Mouse (Mus musculus) adrenal gland (tissue): ENCODE results near the gene Klf4.

Experiments used
- intact Hi-C: fragments of 180-260 bp; cut with DNase I; formaldehyde crosslinking; loops from one replicate; pipeline ENCODE4 v1.15.1; 2025

The Klf4 gene

DNA sequence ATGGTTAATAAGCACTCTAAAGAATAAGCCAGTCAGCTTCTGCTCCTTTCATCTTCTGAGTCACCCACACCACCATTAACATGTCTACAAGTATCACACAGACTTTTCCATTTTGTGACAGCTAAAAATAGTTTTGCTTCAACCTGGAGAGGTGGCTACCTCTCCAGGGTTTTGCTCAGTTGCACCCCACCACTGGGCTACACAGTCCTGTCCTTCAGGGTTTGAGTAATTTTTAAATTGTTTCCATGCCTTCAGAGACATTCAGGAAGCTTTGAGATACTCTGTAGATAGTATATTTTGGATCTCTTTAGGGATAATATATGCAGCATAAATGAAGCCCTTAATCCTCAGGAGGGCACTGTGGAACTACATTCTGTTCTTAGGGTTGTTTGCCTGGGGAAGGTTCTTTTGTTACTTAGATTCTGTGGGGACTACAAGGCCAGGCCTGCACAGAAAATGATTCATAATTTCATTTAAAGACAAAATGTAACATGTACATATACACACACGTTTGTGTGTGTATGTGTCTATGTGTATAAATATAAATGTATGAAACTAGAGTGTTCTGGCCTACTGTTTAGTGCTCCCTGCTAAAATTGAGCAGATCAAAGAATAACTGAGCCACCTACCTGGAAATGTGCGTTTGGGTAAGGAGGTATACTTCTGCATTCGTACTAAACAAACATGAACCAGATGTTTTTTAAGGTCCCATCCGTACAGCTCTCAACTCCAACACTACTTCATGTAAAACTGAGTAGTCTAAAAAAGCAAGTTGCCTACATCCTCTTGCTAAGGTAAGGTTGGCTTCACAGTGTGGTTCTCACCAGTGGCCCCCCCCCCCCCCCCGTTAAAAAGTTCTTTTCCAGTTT, 5.8 kb downstream of the Klf4 start:
- intact Hi-C loops = no loop called here

DNA sequence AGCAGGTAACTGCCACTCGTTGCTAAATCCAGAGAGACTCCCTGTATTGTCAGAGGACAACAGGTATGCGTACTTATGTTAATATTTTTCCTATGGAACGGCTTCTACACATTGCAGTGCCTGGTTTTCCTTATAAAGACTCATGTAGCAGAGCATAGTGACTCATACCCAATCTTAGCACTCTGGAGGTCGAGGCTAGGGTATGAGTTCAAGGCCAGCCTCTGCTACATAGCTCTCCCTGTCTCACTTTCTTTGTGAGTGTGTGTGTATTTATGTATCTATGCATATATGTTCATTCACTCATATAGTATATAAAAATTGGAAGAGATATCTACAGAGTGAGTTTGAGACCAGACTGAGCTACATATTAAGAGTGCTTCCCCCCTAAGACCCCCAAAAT, 8.3 kb downstream of the Klf4 start:
- intact Hi-C loops = no loop called here

DNA sequence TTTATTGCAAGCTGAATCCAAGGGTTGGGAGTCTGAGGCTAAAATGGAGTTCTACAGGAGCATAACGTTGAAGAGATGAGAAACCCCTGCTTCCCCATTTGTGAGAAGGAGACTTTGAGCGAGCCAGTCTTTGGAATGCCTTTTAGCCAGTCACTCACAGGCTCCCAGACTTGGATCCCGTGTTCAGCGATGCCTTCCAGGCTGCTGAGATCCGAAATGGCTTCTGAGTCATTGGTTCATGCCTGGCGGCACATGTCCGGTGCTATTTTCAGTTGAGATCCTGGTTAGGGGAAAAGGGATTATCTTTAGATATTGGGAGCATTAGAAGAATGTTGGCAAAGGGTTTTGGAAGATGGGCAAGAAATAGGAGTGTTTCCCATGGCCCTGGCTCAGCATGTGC, 14.8 kb downstream of the Klf4 start:
- intact Hi-C loops = no loop called here

DNA sequence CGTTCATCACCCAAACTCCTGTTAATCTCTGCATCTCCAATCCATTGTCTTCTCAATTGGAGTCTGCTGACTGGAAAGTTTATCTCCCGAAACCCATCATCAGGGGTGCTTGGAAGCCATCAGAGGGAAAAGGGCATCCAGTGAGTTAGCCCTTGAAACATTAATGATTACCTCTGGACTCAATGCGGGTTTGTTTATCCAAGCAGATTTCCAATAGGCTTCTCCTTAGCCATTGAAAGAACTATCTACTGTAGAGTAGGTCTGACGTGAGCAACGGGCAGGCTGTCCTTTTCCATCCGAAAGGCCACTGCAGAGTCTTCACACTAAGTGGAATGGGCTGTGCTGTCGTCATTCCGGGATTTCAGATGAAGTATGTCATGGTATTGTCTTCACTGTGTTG, 16.2 kb downstream of the Klf4 start:
- intact Hi-C loops = no loop called here

DNA sequence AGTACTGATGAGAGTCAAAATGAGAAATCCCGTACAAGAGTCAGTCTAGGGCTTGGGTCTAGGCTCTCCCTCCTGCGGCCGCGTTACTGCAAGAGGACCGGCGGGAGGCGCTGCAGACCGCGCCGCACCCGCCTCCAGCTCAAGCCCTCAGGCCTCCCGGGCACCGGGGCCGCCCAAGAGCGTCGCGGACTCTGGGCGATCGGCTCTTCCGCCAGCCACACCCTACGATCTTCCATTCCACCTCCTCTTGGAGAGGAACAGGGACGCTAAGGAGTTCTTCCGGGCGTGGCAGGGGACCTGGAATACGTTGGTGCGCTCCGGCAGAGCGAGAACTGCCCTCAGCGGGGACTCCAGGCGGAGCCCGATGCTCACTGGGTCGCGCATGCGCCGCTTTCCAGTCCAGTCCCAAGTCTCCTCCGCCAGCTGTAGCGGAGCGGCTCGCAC, 17.5 kb downstream of the Klf4 start:
- intact Hi-C loops = loop anchor here (2.0 to 5.0 kb wide), 4 partner anchors 708 to 1173 kb away; no protein-coding TSS in a partner anchor

DNA sequence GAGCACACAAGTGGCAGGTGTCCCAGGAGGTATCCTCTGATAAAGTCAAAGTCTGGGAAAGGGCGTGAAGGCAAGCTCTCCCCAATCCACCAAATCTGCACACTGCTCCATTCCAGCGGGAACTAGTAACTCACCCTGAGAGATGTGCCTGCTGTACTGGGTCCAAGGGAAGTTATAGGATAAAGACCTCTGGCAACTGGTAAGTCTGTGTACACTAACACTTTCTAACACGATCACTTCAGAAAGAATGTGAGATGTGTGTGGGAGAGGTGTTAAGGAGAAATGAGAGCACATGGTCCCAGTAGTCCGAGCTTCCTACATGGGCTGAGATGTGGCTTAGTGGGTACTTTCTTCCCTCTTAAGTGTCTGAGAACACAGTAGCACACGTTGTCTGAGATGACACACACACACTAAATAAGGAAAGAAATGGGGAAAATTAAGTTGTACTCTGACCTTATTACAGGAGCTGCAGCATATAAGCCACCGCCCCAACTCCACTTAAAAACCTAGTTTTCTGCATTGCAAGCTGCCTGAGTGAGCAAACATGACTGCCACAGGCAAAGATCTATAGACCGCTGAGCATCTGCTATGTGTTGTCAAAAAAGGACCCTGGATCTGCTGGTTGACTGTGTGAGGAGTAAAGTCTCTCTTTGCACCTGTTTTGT, 18.5 kb downstream of the Klf4 start:
- intact Hi-C loops = loop anchor here (2.0 to 5.0 kb wide), 4 partner anchors 709 to 1174 kb away; no protein-coding TSS in a partner anchor

DNA sequence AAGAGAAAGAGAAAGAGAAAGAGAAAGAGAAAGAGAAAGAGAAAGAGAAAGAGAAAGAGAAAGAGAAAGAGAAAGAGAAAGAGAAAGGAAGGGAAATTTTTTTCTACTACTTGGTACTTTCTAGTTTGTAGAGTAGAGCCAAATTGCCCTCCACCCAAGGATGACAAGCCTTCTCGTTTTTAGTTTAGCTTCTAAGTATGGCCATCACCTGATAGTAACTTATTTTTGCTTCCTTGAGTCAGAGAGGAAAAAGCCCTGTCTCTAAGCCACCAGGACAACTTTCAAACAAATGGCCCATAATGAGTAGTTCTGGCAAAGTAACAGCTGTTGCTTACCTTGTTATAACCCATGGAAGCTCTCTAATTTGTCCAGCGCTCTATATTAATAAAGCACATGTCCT, 20.9 kb downstream of the Klf4 start:
- intact Hi-C loops = loop anchor here (5.0 kb wide), 3 partner anchors 711 to 1176 kb away; no protein-coding TSS in a partner anchor

DNA sequence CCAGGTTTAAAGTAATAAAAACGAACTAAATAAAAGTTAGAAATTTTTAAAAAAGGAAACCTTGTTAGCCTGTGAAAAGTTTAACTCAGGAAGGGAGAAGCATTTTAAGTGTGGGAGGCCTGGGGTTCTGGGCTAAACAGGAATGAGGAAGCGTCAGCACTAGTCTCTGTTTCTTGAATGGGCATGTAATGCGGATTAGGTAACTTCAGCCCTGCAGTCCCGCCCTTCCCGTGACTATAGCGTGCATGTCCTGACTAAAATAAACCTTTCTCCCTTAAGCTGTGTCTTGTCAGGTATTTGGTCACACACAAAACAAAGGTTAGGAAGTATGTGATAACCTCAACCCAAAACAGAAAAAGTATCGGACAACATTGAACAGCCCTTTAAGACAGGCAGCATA, 23.6 kb downstream of the Klf4 start:
- intact Hi-C loops = no loop called here

DNA sequence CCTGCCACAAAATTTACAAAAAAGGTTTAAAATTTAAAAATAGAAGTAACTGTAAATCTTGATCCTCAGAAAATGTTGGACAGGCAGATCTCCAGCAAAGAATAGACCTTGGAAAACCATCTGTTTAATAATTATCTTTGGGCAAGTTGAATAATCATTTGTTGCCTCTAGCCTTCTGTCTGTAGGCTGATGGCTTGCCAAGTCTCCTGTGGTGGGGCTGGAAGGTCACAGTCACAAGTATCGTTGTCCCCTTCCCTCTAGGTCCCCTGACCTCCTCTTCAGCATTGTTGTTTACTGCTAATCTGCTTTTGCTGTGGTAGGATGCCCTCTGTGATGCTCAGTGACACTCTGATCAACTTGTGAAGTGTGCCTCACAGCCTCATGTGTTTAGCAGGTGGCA, 33.6 kb downstream of the Klf4 start:
- intact Hi-C loops = no loop called here

DNA sequence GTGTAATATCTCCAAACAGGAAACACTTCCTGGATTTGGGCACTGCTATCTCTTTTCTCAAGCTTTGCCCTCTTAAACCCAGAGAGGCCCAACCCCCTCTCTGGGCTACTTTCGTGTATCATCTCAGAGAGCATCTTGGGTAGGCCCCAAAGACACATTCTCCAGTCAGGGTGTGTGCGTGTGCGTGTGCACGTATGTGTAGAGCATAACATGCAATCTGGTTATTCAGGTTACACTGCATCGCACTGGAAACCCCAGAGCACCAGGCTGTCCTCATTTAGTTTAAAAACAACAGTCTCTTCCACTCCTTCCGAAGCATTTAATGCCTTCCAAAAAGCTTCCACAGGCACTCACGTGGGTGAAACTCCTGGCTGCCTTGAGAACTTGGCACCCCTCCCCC, 35.9 kb downstream of the Klf4 start:
- intact Hi-C loops = no loop called here

DNA sequence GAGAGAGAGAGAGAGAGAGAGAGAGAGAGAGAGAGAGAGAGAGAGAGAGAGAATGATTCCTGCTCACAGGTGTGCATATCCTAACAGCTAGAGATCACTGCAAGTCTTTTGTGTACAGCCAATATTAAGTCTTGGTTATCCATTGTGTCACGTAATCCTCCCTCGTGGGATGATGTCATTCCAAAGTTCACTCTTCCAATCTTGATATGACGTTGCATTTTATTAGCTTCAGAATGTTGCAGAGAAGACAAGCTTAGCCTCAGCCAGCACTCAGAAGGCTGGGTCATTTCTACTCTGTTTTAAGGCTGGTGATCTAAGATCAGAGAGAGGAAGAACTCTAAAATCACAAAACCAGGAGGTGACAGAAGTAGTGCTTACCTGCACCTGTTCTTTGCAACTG, 39.0 kb downstream of the Klf4 start:
- intact Hi-C loops = no loop called here

DNA sequence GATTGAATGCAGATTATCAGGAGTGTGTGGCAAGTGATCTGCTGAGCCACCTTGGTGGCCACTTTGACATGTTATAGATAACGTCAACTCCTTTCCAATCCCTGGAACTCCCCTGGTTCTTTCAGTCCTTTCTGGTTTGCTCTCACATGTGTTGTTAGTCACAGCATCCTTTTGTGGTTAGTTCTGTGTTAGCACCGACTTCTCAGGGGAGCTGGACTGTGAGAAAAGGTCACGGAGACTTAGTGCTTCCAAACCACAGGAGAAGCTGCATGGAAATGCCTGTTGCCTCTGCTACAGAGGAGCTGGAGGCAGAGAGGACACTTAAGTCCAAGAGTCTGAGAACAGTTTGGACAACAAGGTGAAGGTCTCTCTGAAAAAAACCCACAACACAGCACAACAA, 42.9 kb downstream of the Klf4 start:
- intact Hi-C loops = no loop called here

DNA sequence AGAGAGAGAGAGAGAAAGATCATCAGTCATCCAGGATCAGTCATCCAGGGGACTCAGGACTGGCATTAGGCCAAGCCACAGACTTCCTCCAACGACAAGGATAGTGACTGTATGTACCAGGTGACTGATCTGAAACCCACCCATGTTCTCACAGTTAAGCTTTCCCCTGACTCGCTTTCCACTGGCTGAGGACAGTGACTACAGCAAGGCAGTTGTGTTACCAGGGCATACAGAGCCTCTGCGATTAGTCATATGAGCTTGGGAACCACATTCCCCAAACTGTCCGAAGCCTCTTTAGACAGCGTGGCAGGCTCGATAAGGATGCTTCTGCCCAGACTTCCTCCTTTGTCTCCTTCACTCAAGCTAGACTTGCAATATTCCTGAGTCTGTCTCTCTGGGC, 43.7 kb downstream of the Klf4 start:
- intact Hi-C loops = no loop called here

DNA sequence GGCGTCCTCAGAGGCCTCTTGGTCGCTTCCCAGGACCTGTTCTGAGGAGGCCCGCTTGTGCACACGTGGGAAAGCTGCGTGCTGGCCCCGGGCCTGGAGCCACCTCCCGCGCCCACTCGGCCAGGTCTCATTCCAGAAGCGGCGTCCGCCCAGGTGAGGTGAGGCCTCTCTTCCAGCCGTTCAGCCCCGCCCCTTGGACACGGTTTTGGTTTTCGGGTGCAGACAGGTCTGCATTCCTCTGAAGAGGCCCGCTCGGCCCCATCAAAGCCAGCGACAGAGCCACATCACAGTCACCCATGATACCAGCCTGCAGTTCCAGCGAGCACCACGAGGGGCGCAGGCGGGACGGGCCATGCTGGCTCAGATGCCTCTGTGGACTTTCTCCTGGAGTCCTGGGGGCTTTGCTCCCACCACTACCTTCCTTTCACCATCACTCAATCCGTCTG, 51.9 kb downstream of the Klf4 start:
- intact Hi-C loops = no loop called here

DNA sequence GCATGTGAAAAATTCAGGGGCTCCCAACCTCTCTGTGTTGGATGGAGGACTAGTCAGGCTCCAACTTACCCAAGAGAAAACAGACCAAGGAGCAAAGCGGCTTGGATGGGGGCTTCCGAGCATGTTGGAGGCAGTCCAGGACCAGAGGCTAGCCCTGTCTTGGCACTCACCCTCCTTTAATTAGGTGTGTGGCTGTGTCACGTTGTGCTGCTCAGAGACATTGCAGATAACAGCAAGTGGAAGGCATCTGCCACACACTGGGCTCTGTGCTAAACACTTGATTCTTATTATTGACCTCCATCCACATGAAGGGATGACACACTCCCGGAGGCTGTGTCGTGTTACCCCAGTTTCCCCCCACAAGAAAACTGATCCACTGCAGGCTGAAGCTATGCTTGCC, 53.9 kb downstream of the Klf4 start:
- intact Hi-C loops = no loop called here

DNA sequence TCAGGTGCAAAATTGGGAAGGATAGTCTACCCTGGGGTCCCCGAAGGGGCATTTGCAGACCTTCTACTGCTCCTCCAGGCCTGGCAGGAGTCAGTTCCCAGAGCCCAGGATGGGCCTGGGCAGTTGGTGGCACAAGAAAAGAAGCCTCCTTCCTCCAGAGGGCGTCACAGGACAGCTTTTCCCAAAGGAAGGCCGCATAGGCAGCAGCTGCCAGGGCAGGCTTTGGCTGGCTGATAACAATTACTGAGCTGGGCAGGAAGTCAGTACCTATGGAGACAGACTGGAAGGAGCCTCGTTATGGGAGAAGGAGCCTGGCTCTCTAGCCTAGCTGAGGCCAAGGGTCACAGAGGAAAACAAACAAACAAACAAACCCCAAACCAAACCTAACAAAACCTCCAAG, 54.3 kb downstream of the Klf4 start:
- intact Hi-C loops = no loop called here

DNA sequence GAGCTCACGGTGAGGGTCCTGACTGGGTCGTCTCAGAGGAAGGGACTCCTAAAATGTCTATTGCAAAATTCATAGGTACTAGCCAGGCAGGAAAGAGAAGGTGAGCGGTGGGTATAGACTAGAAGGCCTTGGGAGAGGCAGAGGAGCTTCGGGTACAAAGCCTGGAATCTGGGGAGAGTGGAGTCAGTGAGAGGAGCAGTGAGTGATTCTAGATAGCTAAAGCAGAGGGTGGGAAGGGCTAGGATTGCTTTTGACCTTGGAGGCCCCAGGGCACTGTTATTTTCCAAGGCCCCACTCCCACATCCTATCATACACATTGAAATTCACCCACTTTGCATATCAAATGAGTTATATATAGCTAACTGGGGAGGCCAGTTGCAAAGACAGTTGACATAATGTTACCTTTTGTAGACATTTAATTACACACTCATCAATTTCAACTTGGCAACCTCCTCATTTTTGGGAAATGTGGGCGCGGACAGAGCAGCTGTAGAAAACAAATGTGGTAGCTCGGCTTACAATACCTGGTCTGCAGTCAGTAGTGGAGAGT, 55.0 kb downstream of the Klf4 start:
- intact Hi-C loops = no loop called here
